Mouse (Mus musculus) cerebellum, postnatal 25 days (tissue): ENCODE measurements around the gene App.

Experiments
- DNase-seq, 2 experiments: peaks; one replicate each; pipeline ENCODE4 v3.0.0; 2021; ENCODE audit warnings: mixed read lengths in 2 of 2

Gene App

GRCm38 (mm10) chr16:85012695-85013094 lies 160.9 kb downstream of the App start:
- DNase-seq: no peak

- no peak for DNase-seq
Observed at GRCm38 (mm10) chr16:85012172-85012571, 161.4 kb downstream of the App start.

- DNase-seq: peak; percentile 64 to 75
Observed at GRCm38 (mm10) chr16:85010651-85011050, 162.9 kb downstream of the App start.

- no peak for DNase-seq
Observed at GRCm38 (mm10) chr16:85008866-85009645, 164.5 kb downstream of the App start.

- DNase-seq: peak; percentile 51 to 78
Observed at GRCm38 (mm10) chr16:85001939-85002556, 171.5 kb downstream of the App start.

- DNase-seq: no peak
Observed at GRCm38 (mm10) chr16:85000304-85000703, 173.3 kb downstream of the App start.

- no peak for DNase-seq
Observed at GRCm38 (mm10) chr16:84997551-84997950, 176.0 kb downstream of the App start.

GRCm38 (mm10) chr16:84995441-84995867 lies 178.1 kb downstream of the App start:
- DNase-seq: no peak

GRCm38 (mm10) chr16:84992888-84993287 lies 180.7 kb downstream of the App start:
- no peak for DNase-seq

- DNase-seq: no peak
Observed at GRCm38 (mm10) chr16:84991011-84991410, 182.6 kb downstream of the App start.

- no peak for DNase-seq
Observed at GRCm38 (mm10) chr16:84989938-84990337, 183.6 kb downstream of the App start.

GRCm38 (mm10) chr16:84989476-84989875 lies 184.1 kb downstream of the App start:
- DNase-seq: no peak

- no peak for DNase-seq
Observed at GRCm38 (mm10) chr16:84987724-84988287, 185.8 kb downstream of the App start.

GRCm38 (mm10) chr16:84986016-84986631 lies 187.4 kb downstream of the App start:
- DNase-seq: no peak

- DNase-seq: no peak
Observed at GRCm38 (mm10) chr16:84985340-84985739, 188.2 kb downstream of the App start.

GRCm38 (mm10) chr16:84983428-84983827 lies 190.1 kb downstream of the App start:
- DNase-seq: no peak

- no peak for DNase-seq
Observed at GRCm38 (mm10) chr16:84982589-84982988, 191.0 kb downstream of the App start.

- no peak for DNase-seq
Observed at GRCm38 (mm10) chr16:84978589-84978988, 195.0 kb downstream of the App start.

GRCm38 (mm10) chr16:84974176-84974518 lies 199.4 kb downstream of the App start:
- no peak for DNase-seq

- peak in 1 of 2 experiments; percentile 51 for DNase-seq
Observed at GRCm38 (mm10) chr16:84973446-84974175, 200.0 kb downstream of the App start.

GRCm38 (mm10) chr16:84971535-84972330 lies 201.8 kb downstream of the App start:
- no peak for DNase-seq

- no peak for DNase-seq
Observed at GRCm38 (mm10) chr16:84969026-84969425, 204.5 kb downstream of the App start.
